In the genomic region with DNA sequence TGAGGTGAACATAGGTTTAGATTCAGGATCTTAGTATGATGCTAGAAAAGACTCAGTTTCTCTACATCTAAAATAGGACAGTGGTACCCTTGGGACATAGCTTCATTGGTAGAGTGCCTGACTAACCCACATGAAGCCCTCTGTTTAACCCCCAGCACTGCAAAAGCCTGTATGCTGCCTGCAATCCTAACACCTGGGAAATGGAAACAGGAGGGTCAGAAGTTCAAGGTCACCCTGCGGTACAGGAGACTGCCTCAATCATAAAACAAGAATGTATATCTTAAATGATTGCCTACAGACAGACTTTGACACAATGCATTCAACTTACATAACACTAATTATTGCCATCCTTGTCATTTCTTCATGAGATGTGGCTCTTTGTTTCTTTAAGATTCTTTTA, we compare ENCODE assay signal across 19 mouse cellular contexts.
DNase-seq lines count a peak whose midpoint lies in the region.
"Had no signal": no experiment of that assay in that cellular context is flagged by ENCODE, and none has a peak within 500 bp of the region (broad histone marks: within the 10 kb centered on the region; RNA-seq: fewer than 3 reads in every experiment).

No protein-coding gene starts in this region.

- DNase-seq in ES-CJ7 (ENCODE audit: low read depth, low spot score) (peak; percentile 69), R1 (ENCODE audit: low read depth, low spot score) (peak; percentile 87), ZHBTc4 (ENCODE audit: low read depth, low spot score) (peak; percentile 35)
- no peak for DNase-seq in spleen, adult 18-20 months
- DNase-seq in retina, embryonic 14.5 days (ENCODE audit: low spot score): no peak
- no peak for DNase-seq in kidney, postnatal 4 days
- DNase-seq: adrenal gland, adult 2 months; adrenal gland, adult 8-10 months; adrenal gland, postnatal 10 days; adrenal gland, postnatal 14 days; adrenal gland, postnatal 25 days; adrenal gland, postnatal 36 days; B cell, adult 2 months; cerebellum, adult 11 months; cerebellum, adult 11-12 months; cerebellum, adult 18-20 months; cerebellum, adult 2 months; cerebellum, adult 8-10 months; cerebellum, adult 9-10 months had no signal

Comparison
In these comparisons a context has a peak if more than half of its experiments do, and no peak if none do; other contexts are left out.
1. DNase-seq: peak in ES-CJ7 (single experiment), R1 (single experiment) and ZHBTc4 (single experiment); none in spleen, adult 18-20 months (0 of 2), retina, embryonic 14.5 days (single experiment) and kidney, postnatal 4 days (0 of 2).